Comparison of ENCODE assay signal across 27 mouse cellular contexts in genomic region chr9:87784872-87785271, GRCm38 (mm10). TPM values are rescaled to one million over a fixed set of nuclear protein-coding genes. Genes with fewer than 3 reads are reported as not detected.
A peak's percentile ranks its signal among the peaks of the same experiment; 100 is the strongest.
DNase-seq lines count a peak whose midpoint lies in the region; ATAC-seq and TF ChIP-seq lines count a peak whose summit lies in the region.
"Had no signal": no experiment of that assay in that cellular context is flagged by ENCODE, and none has a peak within 500 bp of the region (broad histone marks: within the 10 kb centered on the region; RNA-seq: fewer than 3 reads in every experiment).

No protein-coding gene starts in this region.

- in situ Hi-C loops in ES-E14 (cut with MboI; ENCODE audit: low sequenced_read_pairs in 2 of 2, unreplicated experiment in 2 of 2): no loop called here

- no peaks in the 10 kb centered on the region for H3K36me3 ChIP-seq in ES-E14 (ENCODE audit: control insufficient read depth, insufficient read depth, low read length, poor library complexity, severe bottlenecking)
- no peaks in the 10 kb centered on the region for H3K36me3 ChIP-seq in heart, adult 2 months (ENCODE audit: control insufficient read depth, insufficient read depth, low read length)
- H3K36me3 ChIP-seq in neural tube, embryonic 15.5 days: no peaks in the 10 kb centered on the region
- H3K36me3 ChIP-seq in kidney, embryonic 15.5 days: no peaks in the 10 kb centered on the region
- H3K36me3 ChIP-seq: G1E had no signal

- no peaks in the 10 kb centered on the region for H3K9me3 ChIP-seq in ES-E14 (ENCODE audit: control insufficient read depth, insufficient read depth, low read depth, low read length)
- H3K9me3 ChIP-seq in neural tube, embryonic 15.5 days (replicated peaks): no peaks in the 10 kb centered on the region
- no peaks in the 10 kb centered on the region for H3K9me3 ChIP-seq in kidney, embryonic 15.5 days (replicated peaks)
- H3K9me3 ChIP-seq: G1E had no signal

- no peak for ATAC-seq in neural tube, embryonic 15.5 days (ENCODE audit: low FRiP score)
- ATAC-seq in kidney, embryonic 15.5 days (replicated peaks; ENCODE audit: low FRiP score): no peak
- ATAC-seq: activated CD4-positive, CD25-positive, alpha-beta regulatory T cell, adult 4 months; CD4-positive, CD25-positive, alpha-beta regulatory T cell, adult 4 months; Patski had no signal

- no peak for TF ChIP-seq POLR2A in heart, adult 2 months (IDR thresholded peaks at IDR 0.05; ENCODE audit: insufficient read depth, low read depth, low read length)

- no peak overlapping the region for H3K4me2 ChIP-seq in neural tube, embryonic 15.5 days
- no peak overlapping the region for H3K4me2 ChIP-seq in kidney, embryonic 15.5 days

- DNase-seq in ES-CJ7 (ENCODE audit: low read depth, low spot score) (peak; percentile 22), ES-E14 (ENCODE audit: low read depth, low spot score) (peak; percentile 9), R1 (ENCODE audit: low read depth, low spot score) (peak; percentile 37), ZHBTc4 (ENCODE audit: low read depth, low spot score) (peak; percentile 39)
- no peak for DNase-seq in heart, adult 2 months
- no peak for DNase-seq in cerebellum, postnatal 4 days (ENCODE audit: low spot score in 2 of 2)
- DNase-seq: adrenal gland, adult 2 months; adrenal gland, adult 8-10 months; adrenal gland, postnatal 10 days; adrenal gland, postnatal 14 days; adrenal gland, postnatal 25 days; adrenal gland, postnatal 36 days; B cell, adult 2 months; cerebellum, adult 11 months; cerebellum, adult 11-12 months; cerebellum, adult 18-20 months; cerebellum, adult 2 months; cerebellum, adult 8-10 months; cerebellum, adult 9-10 months had no signal

- no peak for TF ChIP-seq EP300 in heart, adult 2 months (IDR thresholded peaks at IDR 0.05; ENCODE audit: insufficient read depth, low read depth, low read length)

- H3K27me3 ChIP-seq in heart, adult 2 months (ENCODE audit: control insufficient read depth, insufficient read depth, low read length): no peaks in the 10 kb centered on the region
- no peaks in the 10 kb centered on the region for H3K27me3 ChIP-seq in neural tube, embryonic 15.5 days (replicated peaks)
- no peaks in the 10 kb centered on the region for H3K27me3 ChIP-seq in kidney, embryonic 15.5 days
- H3K27me3 ChIP-seq: CH12.LX, Patski had no signal

- no peak for TF ChIP-seq CTCF in heart, adult 2 months (IDR thresholded peaks at IDR 0.05)

- no peak overlapping the region for H3K4me3 ChIP-seq in ES-E14 (ENCODE audit: insufficient read depth in 1 of 2, low read depth in 1 of 2, low read length in 2 of 2, poor library complexity in 1 of 2, severe bottlenecking in 1 of 2)
- H3K4me3 ChIP-seq in heart, adult 2 months: no peak overlapping the region
- no peak overlapping the region for H3K4me3 ChIP-seq in neural tube, embryonic 15.5 days (replicated peaks)
- H3K4me3 ChIP-seq in kidney, embryonic 15.5 days (replicated peaks): no peak overlapping the region

- intact Hi-C loops in heart, adult 2 months (cut with DNase I): no loop called here

- H3K9ac ChIP-seq in ES-E14 (ENCODE audit: insufficient read depth, low read depth, low read length, poor library complexity, severe bottlenecking): no peak overlapping the region
- H3K9ac ChIP-seq in heart, adult 2 months (ENCODE audit: low read depth, low read length): no peak overlapping the region
- no peak overlapping the region for H3K9ac ChIP-seq in neural tube, embryonic 15.5 days (replicated peaks)
- H3K9ac ChIP-seq in kidney, embryonic 15.5 days: no peak overlapping the region

- no peaks in the 10 kb centered on the region for H3K4me1 ChIP-seq in ES-E14 (ENCODE audit: control insufficient read depth in 2 of 2, insufficient read depth in 2 of 2, low read length in 2 of 2, poor library complexity in 1 of 2)
- H3K4me1 ChIP-seq in heart, adult 2 months (ENCODE audit: control insufficient read depth, insufficient read depth, low read length): no peaks in the 10 kb centered on the region
- no peaks in the 10 kb centered on the region for H3K4me1 ChIP-seq in neural tube, embryonic 15.5 days
- H3K4me1 ChIP-seq in kidney, embryonic 15.5 days: no peaks in the 10 kb centered on the region

- H3K79me2 ChIP-seq in heart, adult 2 months (replicated peaks; ENCODE audit: control insufficient read depth, insufficient read depth, low read length): no peaks in the 10 kb centered on the region

- H3K27ac ChIP-seq in ES-E14 (ENCODE audit: insufficient read depth, low read depth, low read length, poor library complexity, severe bottlenecking): no peak overlapping the region
- no peak overlapping the region for H3K27ac ChIP-seq in heart, adult 2 months
- H3K27ac ChIP-seq in neural tube, embryonic 15.5 days (replicated peaks): no peak overlapping the region
- H3K27ac ChIP-seq in kidney, embryonic 15.5 days: no peak overlapping the region

- 54% methylated on average over 1 of the region's 1 CpGs for WGBS in heart, adult 2 months
- 76% methylated on average over 1 of the region's 1 CpGs for WGBS in neural tube, embryonic 15.5 days
- 56% methylated on average over 1 of the region's 1 CpGs for WGBS in kidney, embryonic 15.5 days

TF ChIP-seq in ES-E14, 5 proteins besides CTCF, POLR2A, EP300 and RAD21:
- TF ChIP-seq CHD2 (IDR thresholded peaks at IDR 0.05; ENCODE audit: low read depth, low read length) (0 out of 2 replicates have a peak, but pooled peaks have one; percentile 18), ZC3H11A (IDR thresholded peaks at IDR 0.05; ENCODE audit: borderline replicate concordance, low read depth, low read length) (no peak), ZNF384 (IDR thresholded peaks at IDR 0.05; ENCODE audit: low read depth, low read length) (no peak), MAFK (IDR thresholded peaks at IDR 0.05; ENCODE audit: insufficient read depth, low read depth, low read length) (no peak), HCFC1 (IDR thresholded peaks at IDR 0.05; ENCODE audit: borderline replicate concordance, insufficient read depth, low read length) (no peak)

RNA-seq across cellular contexts. Expression of gene Tbx18, which starts 53.8 kb away (rescaled TPM):
- total RNA-seq in ES-E14 (2012; rRNA removed): 0.11 and 0.58 TPM in 2 replicates
- 1 to 10 TPM; 4.0 to 4.4 TPM for total RNA-seq in heart, adult 2 months (2021)
- 1.9 and 3.0 TPM in 2 replicates for polyA plus RNA-seq in heart, adult 2 months (2012; rRNA removed)
- polyA plus RNA-seq in neural tube, embryonic 15.5 days (2015; fragmentation: Nextera tagmentation; extraction: Ambion mirVana): 0.87 and 0.98 TPM in 2 replicates
- 1.9 and 3.4 TPM in 2 replicates for polyA plus RNA-seq in kidney, embryonic 15.5 days (2015; fragmentation: Nextera tagmentation; extraction: Ambion mirVana)
- total RNA-seq: CH12.LX, G1E, MEL had no signal
- polyA plus RNA-seq: activated CD4-positive, CD25-positive, alpha-beta regulatory T cell, adult 4 months; CD4-positive, CD25-positive, alpha-beta regulatory T cell, adult 4 months; G1E had no signal

Comparison
In these comparisons a context has a peak if more than half of its experiments do, and no peak if none do; other contexts are left out.
1. DNase-seq: peak in ES-CJ7 (single experiment), ES-E14 (single experiment), R1 (single experiment) and ZHBTc4 (single experiment); none in heart, adult 2 months (0 of 2) and cerebellum, postnatal 4 days (0 of 2).